16 mouse cellular contexts compared by ENCODE assay signal in the genomic region with DNA sequence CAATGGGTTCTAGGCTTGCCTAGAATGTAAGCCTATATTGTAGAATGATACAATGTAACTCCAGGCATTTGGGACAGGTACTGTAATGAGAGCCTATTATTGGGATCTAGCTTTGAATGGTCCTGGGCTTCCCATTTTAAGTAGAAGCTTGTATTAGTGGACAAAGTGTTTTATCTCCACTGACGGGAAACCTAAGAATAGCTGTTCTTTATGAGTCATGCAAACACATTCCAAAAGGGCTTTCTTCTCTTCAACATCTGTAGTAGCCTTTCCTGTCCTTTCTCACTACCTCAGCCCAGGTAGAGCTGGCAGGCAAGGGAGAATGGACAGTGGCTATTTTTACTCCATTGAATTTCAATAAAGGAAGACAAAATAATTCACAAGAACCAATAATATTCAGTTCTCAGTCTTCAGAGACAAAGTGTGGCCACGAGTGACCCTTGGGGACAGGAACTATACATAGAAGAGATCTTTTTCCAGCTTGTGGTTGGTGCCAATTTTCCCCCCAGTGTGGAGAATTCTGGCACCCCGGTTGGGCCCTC.
"Had no signal": no experiment of that assay in that cellular context is flagged by ENCODE, and none has a peak within 500 bp of the region (broad histone marks: within the 10 kb centered on the region; RNA-seq: fewer than 3 reads in every experiment).

No protein-coding gene starts in this region.

- H3K27me3 ChIP-seq: liver, embryonic 15.5 days; neural tube, embryonic 12.5 days; stomach, embryonic 15.5 days had no signal

- H3K4me2 ChIP-seq: liver, embryonic 11.5 days; liver, embryonic 15.5 days; lung, embryonic 14.5 days; neural tube, embryonic 12.5 days; stomach, embryonic 15.5 days had no signal

- H3K9ac ChIP-seq: liver, embryonic 15.5 days; lung, embryonic 14.5 days; neural tube, embryonic 12.5 days; stomach, embryonic 15.5 days had no signal

- DNase-seq: kidney, postnatal 25 days; lung, embryonic 14.5 days; lung, postnatal 10 days; lung, postnatal 4 days; midbrain, embryonic 14.5 days; right cerebral cortex, postnatal 4 days; thymus, adult 2 months; thymus, postnatal 25 days had no signal

- H3K27ac ChIP-seq: left cerebral cortex, adult 2 months; limb, embryonic 10.5 days; liver, embryonic 15.5 days; midbrain, embryonic 10.5 days; neural tube, embryonic 12.5 days; stomach, embryonic 15.5 days had no signal

- H3K4me1 ChIP-seq: liver, embryonic 15.5 days; neural tube, embryonic 12.5 days; stomach, embryonic 15.5 days had no signal

- H3K36me3 ChIP-seq: limb, embryonic 10.5 days; liver, embryonic 15.5 days; midbrain, embryonic 10.5 days; neural tube, embryonic 12.5 days; stomach, embryonic 15.5 days had no signal

- H3K9me3 ChIP-seq: limb, embryonic 10.5 days; liver, embryonic 15.5 days; midbrain, embryonic 10.5 days; neural tube, embryonic 12.5 days; stomach, embryonic 15.5 days had no signal

- H3K4me3 ChIP-seq: left cerebral cortex, adult 2 months; limb, embryonic 10.5 days; liver, embryonic 15.5 days; midbrain, embryonic 10.5 days; myocyte; neural tube, embryonic 12.5 days; stomach, embryonic 15.5 days had no signal
